Mouse (Mus musculus) heart, postnatal 10 days (tissue): ENCODE results near the gene Gm1604a. TPM values are rescaled to one million over a fixed set of nuclear protein-coding genes. Genes with fewer than 3 reads are reported as not detected.
"Not testable (repeated sequence)": the region's sequence is repeated elsewhere in the genome, so short reads cannot be mapped to it uniquely, and the experiment has no call there.

Experiments
- DNase-seq, 2 experiments: peaks; one replicate each; pipeline ENCODE4 v3.0.0; 2021
- intact Hi-C: fragments of 180-260 bp; cut with DNase I; formaldehyde crosslinking; loops from one replicate; pipeline ENCODE4 v1.15.1; 2025
- total RNA-seq, 2 experiments: library from RNA; stranded (reverse); gene quantifications; 2 replicates each; pipeline ENCODE4 v1.2.3; 2021

Gm1604a gene
- total RNA-seq, 2 experiments from 2014 or later, result not detected

DNA sequence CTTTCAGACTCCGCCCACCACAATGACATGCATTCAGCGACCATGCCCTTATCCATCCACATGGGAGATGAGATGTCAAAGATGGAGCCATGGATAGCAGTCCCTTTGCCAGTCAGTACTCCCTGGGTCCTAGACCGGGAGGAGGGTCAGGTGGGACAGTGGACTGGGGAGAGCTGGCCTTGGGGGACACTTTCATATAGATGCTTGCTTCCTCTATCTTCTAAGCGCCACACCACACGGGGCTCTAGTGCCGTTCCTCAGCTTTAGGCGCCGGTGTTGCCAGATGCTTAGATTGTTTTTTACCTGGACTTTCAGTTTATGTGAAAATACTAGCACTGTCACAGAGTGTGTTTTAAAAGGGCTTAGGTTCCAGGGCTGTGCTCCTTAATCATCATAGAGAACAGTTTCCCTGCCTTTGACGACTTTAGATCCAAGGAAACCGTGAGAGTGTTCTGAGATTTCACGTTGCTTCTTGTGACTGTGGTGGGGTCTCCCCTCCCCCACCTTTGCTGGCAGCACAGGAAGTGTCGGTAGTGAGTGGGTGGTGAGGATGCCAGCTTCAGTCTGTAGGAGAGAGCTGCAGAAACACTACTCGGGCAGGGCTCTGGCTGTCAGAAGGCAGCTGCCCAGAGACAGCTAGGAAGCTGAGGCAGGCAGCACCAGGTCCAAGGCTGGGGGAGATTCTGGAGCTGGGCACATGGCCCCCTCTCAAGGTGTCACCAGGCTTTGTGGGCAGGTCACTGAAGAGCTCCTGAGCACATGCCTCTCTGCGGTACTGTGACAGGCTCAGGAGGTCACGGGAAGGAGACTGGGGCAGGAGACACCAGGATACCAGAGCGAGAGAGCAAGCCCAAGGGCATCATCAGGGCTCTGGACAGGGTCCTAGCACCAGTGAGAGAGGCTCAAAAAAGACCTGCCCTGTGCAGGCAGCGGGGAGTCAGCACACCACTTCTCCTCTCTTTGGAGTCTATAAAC is 8.1 kb downstream of the Gm1604a start:
- intact Hi-C loops, DNase-seq: not testable (repeated sequence)

DNA sequence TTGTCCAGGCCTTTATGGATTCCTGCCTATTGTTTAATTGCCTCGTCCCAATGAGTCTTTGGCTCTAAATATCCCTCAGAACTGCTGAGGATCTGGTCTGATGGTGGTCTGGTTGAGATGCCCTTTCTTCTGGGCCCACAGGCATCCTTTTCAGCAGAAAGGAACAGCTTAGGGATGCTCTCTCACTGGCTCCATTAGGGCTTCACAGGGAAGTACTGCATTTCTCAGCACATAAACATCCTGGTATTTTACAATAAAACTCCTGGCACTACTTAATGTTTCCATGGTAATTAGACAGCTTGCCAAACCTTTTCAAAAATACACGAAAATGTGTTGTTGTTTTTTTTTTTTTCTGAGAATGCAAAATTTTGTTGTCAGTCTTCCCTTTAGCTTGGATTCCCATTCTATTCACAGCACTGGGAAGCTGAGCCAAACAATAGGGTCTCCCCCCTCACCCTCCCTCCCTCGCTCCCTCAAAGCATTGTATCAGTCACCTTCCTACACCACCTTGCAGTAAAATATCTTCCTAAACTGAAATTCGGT is 43.7 kb downstream of the Gm1604a start:
- DNase-seq, intact Hi-C loops: not testable (repeated sequence)

DNA sequence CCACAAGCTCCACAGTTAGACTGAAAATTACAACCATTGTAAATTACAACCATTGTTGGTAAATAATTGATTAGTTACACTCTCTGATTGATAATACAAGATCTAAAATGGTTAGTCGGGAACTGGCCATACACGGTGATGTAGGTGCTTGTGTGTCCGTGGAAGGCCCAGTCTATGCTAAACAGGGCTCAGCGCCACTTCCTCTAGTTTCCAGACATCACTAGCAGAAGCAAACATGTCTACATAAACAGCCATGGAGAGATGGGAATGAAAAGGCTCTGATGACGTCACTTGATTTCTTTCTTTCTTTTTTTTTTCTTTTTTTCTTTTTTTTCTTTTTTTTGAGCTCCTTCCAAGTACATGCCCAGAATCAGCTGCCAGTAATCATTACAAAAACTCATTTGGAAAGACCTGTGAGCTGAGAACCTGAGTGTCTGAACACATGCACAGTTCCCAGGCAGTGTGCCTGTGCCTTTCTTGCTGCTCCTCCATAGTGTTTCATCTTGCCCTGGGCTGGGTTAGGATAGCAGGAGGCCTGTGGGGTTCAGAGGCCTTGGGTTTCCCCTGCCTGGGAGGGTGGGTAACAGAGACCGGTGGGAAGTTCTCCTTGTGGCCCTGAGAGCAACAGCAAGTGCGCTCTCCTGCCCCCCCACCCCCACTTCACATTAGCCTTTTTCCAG is 44.3 kb downstream of the Gm1604a start:
- intact Hi-C loops, result not testable (repeated sequence)

DNA sequence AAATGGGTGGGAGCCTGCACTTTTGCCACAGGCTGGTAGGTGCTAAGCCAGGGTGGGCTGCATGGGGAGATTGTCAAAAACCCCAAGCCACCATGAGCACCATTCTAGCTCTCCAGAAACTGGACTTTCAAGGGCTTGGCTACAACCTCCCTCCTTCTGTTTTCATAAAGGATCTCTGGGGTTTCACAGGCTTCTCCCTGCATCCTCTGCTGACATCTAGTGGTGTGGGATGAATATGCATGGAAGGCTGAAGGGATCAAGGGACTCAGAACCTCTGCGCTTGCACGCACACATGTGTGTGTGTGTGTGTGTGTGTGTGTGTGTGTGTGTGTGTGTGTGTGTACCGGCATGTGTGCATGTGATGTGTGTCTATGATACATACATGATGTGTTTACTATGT is 49.1 kb downstream of the Gm1604a start:
- peak; percentile 52 to 68 for DNase-seq

More for the DNA sequence above, 44.3 kb downstream of the Gm1604a start:
- not testable (repeated sequence) for DNase-seq

DNA sequence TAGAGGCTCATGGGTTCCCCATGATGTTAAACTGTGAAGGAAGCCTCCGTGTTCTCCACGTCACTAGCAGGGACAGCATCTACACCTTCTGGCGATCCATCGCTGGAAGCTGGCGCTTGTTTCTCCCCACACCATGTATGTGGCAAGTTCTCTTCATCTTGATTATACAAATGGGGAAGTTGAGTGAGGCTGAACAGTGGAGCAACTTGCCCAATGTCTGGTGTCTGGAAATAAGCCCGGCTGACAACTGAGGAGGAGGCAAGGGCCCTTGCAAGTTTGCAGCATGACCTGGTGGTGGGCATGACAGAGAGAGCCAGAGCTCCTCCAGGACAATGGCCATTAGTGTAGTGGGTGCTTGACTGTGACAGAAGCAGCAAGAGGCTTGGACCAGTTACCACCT is 50.2 kb downstream of the Gm1604a start:
- intact Hi-C loops, DNase-seq: not testable (repeated sequence)

More for the DNA sequence above, 49.1 kb downstream of the Gm1604a start:
- intact Hi-C loops, result not testable (repeated sequence)

DNA sequence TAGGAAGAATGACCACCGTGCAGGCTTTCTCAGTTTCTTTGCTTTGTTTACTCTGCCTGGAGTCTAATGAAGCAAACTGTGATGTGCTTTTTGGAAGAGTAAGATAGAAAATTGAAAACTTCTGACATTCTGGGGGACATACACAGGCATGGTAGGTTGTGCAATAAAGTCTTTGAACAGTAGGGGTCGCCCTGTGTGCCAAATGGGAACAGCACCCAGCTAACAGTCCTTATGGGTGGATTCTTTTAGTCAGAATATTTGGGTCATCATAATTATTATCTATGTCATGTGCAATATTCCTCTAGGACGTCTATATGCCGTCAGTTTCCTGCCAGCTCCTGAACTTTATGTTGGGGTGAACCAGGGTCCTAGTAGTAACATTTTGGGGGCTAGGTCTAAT is 54.2 kb downstream of the Gm1604a start:
- DNase-seq, result peak; percentile 68 to 81
- intact Hi-C loops, result not testable (repeated sequence)

DNA sequence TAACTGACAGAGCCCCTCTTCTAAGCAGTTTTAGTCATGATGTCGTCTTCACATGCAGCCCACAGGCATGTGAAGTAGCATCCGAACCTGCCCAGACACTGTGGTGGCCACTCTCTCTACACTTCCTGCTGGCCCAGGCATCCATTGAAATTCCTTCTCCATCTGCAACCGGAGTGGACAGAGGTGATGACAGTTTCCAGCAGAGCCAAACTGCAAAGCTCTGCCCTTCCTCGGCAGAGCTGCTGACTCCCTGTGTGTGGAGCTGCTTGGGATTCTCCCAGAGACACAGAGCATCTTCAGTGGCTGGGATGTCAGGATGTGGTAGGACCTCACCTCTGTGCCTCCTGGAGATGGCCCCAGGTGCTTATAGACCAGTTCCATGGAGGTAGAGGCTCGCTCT is 59.2 kb downstream of the Gm1604a start:
- intact Hi-C loops, DNase-seq: not testable (repeated sequence)

DNA sequence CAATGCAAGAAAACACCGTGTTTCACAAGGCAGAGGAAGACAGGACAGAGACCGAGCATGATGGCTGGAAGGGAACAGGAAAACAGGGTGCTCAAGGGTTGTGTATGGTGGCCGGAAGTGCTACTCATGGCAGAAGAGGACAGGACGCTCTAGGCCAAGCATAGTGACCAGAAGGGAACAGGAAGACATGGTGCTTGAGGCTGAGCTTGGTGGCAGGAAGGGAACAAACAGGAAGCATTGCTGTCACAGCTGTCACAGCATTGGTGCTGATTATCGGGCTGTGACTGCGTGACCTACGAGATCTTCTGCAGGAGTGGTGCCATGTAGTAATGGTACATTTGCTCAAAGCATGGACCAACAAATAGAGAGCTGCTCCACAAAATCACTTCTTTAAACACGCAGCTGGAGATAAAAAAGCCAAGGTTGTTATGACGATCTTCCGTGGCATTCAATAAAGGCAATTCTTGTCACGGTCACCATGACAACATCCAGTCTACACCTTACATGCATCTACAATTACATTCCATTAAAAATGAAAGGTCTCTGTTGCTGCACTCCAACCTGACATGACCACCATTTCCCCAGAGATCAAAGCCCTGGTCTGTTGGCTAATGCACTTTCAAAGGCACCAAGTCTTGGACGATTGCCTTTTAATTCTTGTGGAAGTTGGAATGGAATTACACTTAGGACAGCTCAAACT is 60.3 kb downstream of the Gm1604a start:
- intact Hi-C loops, DNase-seq: not testable (repeated sequence)

DNA sequence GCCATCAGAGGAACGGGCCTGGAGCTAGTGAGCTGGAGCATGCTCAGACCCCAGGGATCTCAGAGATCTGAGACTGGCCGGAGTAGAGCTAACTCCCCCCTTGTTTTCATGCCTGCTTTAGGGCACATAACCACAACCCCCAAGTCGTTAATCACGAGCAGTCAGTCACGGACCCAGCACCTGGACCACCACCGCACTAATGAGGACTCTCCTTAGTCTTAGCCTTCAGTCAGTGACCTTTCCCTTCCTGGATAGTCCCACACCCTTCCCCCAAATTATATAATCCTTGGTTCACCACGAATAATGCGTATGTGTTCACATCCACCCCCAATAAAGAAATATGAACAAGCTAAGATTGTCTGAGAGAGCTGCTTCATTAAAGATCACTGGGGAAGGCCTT is 61.5 kb downstream of the Gm1604a start:
- DNase-seq, intact Hi-C loops: not testable (repeated sequence)

DNA sequence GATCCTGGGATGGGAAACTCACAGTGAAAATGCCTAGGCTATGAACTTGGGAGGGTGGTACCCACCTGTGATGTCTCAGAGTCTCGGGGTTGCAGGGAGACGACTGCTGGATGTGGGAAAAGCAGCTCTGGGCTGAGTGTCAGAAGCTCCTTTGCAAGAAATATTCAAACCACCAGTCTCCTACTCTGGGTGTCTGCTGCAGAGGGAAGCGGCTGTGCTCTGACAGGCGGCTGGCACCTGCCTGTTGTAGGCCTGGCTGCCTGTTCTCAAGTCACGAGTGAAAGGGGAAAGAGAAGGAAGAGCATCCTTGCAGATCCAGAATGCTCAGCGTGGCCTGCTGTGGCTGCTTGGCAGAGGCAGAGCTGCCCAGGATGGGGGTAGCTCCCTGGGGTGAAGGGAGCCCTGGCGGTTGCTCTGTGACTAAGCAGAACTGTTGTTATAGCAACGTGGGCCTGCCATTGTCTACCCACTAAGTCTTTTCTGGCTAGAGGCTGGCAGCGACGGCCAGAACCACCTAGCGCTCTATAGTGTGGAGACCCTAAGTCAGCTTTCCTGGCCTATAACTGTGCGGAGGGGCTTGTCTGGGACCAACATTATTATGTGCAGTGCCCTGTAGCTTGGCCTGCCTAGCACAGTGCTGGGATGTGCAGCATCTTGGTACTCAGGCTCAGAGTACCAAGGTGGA is 72.6 kb downstream of the Gm1604a start:
- intact Hi-C loops, DNase-seq: not testable (repeated sequence)

DNA sequence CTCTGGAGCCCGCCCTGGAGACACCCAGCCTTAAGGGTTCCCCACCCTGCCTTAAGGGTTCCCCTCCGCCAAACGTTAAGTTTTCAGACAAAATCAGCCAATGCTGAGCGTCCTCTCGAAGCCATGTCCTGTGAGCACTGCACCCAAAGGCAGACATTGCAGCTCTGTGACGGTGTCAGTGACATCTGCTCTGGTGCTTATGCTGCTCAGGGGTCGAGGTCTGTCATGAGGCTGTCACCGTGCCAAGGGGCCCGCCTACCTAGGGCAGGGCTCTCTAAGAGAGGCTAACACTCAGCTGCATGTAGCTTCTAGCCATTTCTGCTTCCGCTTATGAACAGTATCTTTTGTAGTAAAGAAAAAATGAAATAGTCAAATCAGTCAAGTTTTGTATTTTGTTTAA is 73.7 kb downstream of the Gm1604a start:
- intact Hi-C loops, DNase-seq: not testable (repeated sequence)

DNA sequence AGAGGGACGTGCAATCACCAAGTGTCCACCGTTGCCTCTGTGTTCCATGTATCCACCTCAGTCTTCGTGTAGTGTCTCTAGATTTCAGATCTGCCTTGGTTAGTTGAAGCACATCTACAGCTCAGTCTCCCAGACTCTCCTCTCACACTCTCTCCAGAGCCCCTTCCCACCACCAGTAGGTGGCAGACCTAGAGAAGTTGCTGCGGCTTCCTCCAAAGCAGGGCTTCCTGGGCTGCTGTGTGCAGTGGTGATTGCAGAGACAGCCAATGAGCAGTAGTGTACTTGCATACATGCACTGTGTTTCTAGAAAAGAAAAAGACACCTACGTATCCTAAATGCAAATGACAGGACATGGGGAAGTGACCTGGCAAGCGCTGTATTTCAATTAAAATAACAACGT is 77.6 kb downstream of the Gm1604a start:
- DNase-seq, intact Hi-C loops: not testable (repeated sequence)

DNA sequence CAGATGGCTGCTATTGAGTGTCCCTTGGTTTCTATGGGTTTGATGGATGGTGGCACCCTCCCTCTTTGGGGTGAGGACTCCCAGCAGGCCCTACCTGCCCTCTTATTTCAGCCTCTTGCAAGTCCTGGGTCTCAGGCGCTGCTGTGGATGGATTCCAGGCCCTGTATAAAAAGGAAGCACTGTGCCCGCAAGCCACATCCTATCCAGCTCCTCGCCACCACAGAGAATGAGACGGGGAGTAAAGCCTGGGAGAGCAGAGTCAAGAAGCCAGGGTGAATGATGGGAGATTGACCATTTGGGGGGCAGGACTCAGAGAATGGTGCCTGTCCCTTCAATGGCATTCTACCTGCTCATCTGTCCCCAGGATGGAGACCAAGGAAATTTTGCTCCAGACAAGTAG is 86.3 kb downstream of the Gm1604a start:
- intact Hi-C loops, DNase-seq: not testable (repeated sequence)

DNA sequence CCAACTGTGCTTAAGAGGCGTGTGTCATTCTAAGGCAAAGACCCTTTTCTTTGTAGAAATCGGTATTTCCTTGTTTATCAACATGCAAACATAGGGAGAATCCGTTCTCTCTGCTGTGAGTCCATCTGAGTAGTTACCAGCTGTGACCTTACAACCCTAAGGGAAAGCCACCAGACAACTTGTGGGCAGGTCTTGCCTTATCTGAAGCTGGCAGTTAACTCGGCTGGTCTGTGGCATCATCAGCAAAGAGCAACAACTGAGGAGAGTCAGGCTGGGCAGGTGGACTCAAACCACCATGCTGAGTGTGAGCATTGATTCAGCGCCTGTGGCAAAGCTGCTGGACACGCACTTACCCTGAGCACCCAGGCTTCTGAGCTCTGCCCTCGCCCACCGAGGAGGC is 90.9 kb downstream of the Gm1604a start:
- intact Hi-C loops, DNase-seq: not testable (repeated sequence)

DNA sequence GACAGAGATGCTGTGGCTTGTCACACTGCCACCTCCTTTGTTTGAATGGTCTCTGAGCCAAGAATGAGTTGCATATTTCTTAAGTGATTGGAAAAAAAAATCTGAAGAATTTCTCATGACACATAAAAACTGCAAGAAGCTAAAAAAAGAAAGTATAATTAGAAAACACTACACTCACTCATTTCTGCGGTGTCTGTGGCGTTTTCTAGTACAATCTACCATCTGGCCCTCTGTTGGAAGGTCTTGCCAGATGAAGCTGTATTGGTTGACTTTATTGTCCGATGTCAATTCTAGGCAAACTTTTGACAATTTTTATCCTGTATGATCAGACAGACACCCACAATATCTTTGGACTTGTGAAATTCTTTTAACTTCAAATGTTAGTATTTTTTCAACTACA is 95.5 kb downstream of the Gm1604a start:
- intact Hi-C loops, DNase-seq: not testable (repeated sequence)

DNA sequence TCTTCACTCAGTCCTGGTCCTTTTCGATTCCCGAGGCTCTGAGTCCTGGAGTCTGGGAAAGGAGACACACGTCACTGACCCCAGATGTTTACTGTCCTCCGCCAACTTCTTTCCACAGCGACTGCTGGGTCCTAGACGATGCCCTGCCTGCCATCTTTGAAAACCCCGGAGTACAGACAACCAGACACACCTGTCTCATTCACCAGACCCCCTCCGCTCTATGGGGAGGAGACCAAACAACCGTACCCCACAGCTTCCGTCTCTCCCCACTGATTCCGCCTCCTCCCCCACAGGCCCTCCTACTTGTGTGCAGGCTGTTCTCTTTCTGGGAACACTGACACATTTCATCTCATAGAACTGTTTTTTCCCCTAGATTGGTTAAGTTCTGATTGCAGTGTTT is 97.2 kb downstream of the Gm1604a start:
- intact Hi-C loops, result not testable (repeated sequence)

DNA sequence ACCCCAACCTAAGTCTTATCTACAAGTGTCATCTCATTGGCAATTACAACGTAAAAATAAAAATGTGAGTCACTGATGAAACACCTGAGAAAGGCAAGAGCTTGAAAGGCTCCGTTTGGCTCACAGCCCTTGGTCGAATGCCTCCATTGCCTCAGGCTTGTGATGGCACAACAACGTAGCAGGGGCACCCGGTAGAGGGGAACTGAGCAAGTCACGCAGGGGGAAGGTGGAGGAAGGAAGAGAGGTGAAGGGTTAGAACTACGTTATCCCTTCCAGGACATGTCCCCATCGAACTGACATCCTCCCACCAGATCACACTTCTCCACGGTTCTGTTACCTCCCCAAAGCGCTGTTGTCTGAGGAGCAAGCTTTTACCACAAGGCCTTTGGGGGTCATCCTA is 101.1 kb downstream of the Gm1604a start:
- DNase-seq, intact Hi-C loops: not testable (repeated sequence)

More for the DNA sequence above, 97.2 kb downstream of the Gm1604a start:
- DNase-seq, result not testable (repeated sequence)

DNA sequence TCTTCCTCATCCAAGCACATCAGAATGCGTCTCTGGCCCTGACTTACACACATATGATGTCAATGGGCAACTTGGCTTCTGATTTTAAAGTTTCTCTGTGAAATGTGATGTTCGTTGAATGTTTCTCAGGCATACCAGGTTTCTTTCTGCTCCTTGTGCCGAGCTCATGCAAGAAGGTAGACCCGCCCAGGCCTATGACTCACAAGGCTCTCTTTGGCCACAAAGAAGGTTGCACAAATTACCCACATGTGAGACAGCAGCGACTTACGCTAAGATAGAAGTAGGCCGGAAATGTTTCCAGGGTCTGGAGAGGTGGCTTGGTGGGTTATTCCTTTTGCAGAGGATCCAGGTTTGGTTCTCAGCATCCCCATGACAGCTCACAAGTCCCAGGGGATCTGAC is 108.6 kb downstream of the Gm1604a start:
- intact Hi-C loops, result not testable (repeated sequence)

DNA sequence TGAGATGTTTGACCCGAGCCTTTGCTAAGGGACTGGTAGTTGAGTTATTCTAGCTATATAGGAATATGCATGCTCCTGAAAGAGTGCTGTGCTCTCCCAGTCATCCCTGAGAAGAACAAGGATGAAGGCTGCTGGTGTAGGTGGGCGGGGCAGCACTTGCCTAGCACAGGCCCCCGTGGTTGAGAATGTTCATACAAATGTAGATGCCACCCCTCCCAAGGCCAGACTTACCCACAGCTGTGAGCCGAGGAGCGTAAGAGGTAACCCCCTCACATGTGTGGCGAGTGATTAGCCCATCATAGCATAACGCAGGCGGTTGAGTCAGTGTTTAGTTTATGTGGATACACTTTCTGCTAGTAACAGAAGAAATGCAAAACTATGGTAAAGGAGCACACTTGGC is 109.9 kb downstream of the Gm1604a start:
- intact Hi-C loops, DNase-seq: not testable (repeated sequence)

More for the DNA sequence above, 108.6 kb downstream of the Gm1604a start:
- DNase-seq, result not testable (repeated sequence)
